Mouse (Mus musculus): ENCODE results near the gene Fez1. TPM values are rescaled to one million over a fixed set of nuclear protein-coding genes. Genes with fewer than 3 reads are reported as not detected.

Fez1 gene
- polyA plus RNA-seq, 1 experiment from 2014 or later, result 664 TPM

GRCm38 (mm10) chr9:36876313-36876712 lies 54.6 kb downstream of the Fez1 start:
- no peaks in the 10 kb centered on the region for H3K9me3 ChIP-seq (ENCODE audit: control insufficient read depth, low read length)
- H3K36me3 ChIP-seq (ENCODE audit: control insufficient read depth, insufficient read depth, low read length), result peaks cover 54% of the 10 kb centered on the region
- WGBS, result 87% methylated on average over 5 of the region's 5 CpGs
- ATAC-seq (ENCODE audit: low read depth), result no peak
- no peak overlapping the region for H3K27ac ChIP-seq (ENCODE audit: low read depth, low read length)
- H3K4me2 ChIP-seq (ENCODE audit: low read depth, low read length), result no peak overlapping the region
- H3K9ac ChIP-seq (replicated peaks; ENCODE audit: low read depth, low read length), result no peak overlapping the region
- H3K27me3 ChIP-seq (ENCODE audit: control insufficient read depth, insufficient read depth, low read length), result no peaks in the 10 kb centered on the region
- H3K4me3 ChIP-seq (ENCODE audit: low read depth, low read length), result no peak overlapping the region
- peaks cover 2% of the 10 kb centered on the region; the same call in 1 of the 2 replicates for H3K4me1 ChIP-seq (ENCODE audit: control insufficient read depth, insufficient read depth, low read length)

DNA sequence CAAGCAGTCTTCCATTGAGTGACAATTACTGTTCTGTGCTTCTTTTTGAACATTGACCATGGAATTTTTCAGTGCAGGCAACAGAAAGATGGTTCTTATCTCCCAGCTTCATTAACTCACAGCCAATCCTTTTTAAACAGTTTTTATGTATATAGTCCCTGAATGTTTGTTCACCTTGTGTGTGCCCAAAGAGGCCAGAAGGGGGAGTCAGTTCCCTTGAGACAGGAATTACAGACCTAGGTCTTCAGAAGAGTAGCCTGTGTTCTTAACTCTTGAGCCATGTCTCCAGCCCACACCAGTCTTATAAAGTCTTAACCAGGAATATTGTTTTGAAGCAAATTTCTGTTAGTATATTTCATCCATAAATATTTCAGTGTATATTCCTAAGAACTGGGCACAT lies 55.1 kb downstream of the Fez1 start:
- no peak overlapping the region for H3K9ac ChIP-seq (replicated peaks; ENCODE audit: low read depth, low read length)
- peaks cover 53% of the 10 kb centered on the region for H3K36me3 ChIP-seq (ENCODE audit: control insufficient read depth, insufficient read depth, low read length)
- no peak overlapping the region for H3K4me2 ChIP-seq (ENCODE audit: low read depth, low read length)
- no peak overlapping the region for H3K4me3 ChIP-seq (ENCODE audit: low read depth, low read length)
- no peaks in the 10 kb centered on the region for H3K27me3 ChIP-seq (ENCODE audit: control insufficient read depth, insufficient read depth, low read length)
- no peak overlapping the region for H3K27ac ChIP-seq (ENCODE audit: low read depth, low read length)
- H3K9me3 ChIP-seq (ENCODE audit: control insufficient read depth, low read length), result no peaks in the 10 kb centered on the region
- peaks cover 6% of the 10 kb centered on the region; the same call in 1 of the 2 replicates for H3K4me1 ChIP-seq (ENCODE audit: control insufficient read depth, insufficient read depth, low read length)
- no peak for ATAC-seq (ENCODE audit: low read depth)

- WGBS, result 48% methylated on average over 5 of the region's 5 CpGs
- peak; percentile 32; the same call in 1 of the 2 replicates for ATAC-seq (ENCODE audit: low read depth)
- H3K9me3 ChIP-seq (ENCODE audit: control insufficient read depth, low read length), result no peaks in the 10 kb centered on the region
- peaks cover 19% of the 10 kb centered on the region for H3K36me3 ChIP-seq (ENCODE audit: control insufficient read depth, insufficient read depth, low read length)
- H3K27me3 ChIP-seq (ENCODE audit: control insufficient read depth, insufficient read depth, low read length), result no peaks in the 10 kb centered on the region
- H3K4me2 ChIP-seq (ENCODE audit: low read depth, low read length), result no peak overlapping the region
- H3K27ac ChIP-seq (ENCODE audit: low read depth, low read length), result peak overlapping the region; percentile 87
- no peak overlapping the region for H3K4me3 ChIP-seq (ENCODE audit: low read depth, low read length)
- H3K9ac ChIP-seq (replicated peaks; ENCODE audit: low read depth, low read length), result no peak overlapping the region
- H3K4me1 ChIP-seq (ENCODE audit: control insufficient read depth, insufficient read depth, low read length), result peaks cover 14% of the 10 kb centered on the region; the same call in 1 of the 2 replicates
These were observed 60.0 kb downstream of the Fez1 start for GRCm38 (mm10) chr9:36881615-36882014.

GRCm38 (mm10) chr9:36882034-36882745 lies 60.5 kb downstream of the Fez1 start:
- no peak overlapping the region for H3K9ac ChIP-seq (replicated peaks; ENCODE audit: low read depth, low read length)

GRCm38 (mm10) chr9:36883569-36883968 lies 61.9 kb downstream of the Fez1 start:
- Histone ChIP-seq H3K4me3 (ENCODE audit: low read depth, low read length) (no peak overlapping the region), H3K9ac (replicated peaks; ENCODE audit: low read depth, low read length) (no peak overlapping the region), H3K27ac (ENCODE audit: low read depth, low read length) (no peak overlapping the region), H3K36me3 (ENCODE audit: control insufficient read depth, insufficient read depth, low read length) (peaks cover 9% of the 10 kb centered on the region), H3K9me3 (ENCODE audit: control insufficient read depth, low read length) (no peaks in the 10 kb centered on the region), H3K4me1 (ENCODE audit: control insufficient read depth, insufficient read depth, low read length) (peaks cover 14% of the 10 kb centered on the region; the same call in 1 of the 2 replicates), H3K27me3 (ENCODE audit: control insufficient read depth, insufficient read depth, low read length) (no peaks in the 10 kb centered on the region), H3K4me2 (ENCODE audit: low read depth, low read length) (no peak overlapping the region)
- ATAC-seq (ENCODE audit: low read depth), result no peak
- 68% methylated on average over 3 of the region's 3 CpGs for WGBS

More at GRCm38 (mm10) chr9:36882034-36882745, 60.5 kb downstream of the Fez1 start:
- Histone ChIP-seq H3K27ac (ENCODE audit: low read depth, low read length) (peak overlapping the region; percentile 87), H3K27me3 (ENCODE audit: control insufficient read depth, insufficient read depth, low read length) (no peaks in the 10 kb centered on the region), H3K36me3 (ENCODE audit: control insufficient read depth, insufficient read depth, low read length) (peaks cover 19% of the 10 kb centered on the region), H3K4me1 (ENCODE audit: control insufficient read depth, insufficient read depth, low read length) (peaks cover 14% of the 10 kb centered on the region; the same call in 1 of the 2 replicates), H3K9me3 (ENCODE audit: control insufficient read depth, low read length) (no peaks in the 10 kb centered on the region), H3K4me3 (ENCODE audit: low read depth, low read length) (no peak overlapping the region), H3K4me2 (ENCODE audit: low read depth, low read length) (no peak overlapping the region)
- peak; percentile 84 for ATAC-seq (ENCODE audit: low read depth)
- 28% methylated on average over 8 of the region's 8 CpGs for WGBS

DNA sequence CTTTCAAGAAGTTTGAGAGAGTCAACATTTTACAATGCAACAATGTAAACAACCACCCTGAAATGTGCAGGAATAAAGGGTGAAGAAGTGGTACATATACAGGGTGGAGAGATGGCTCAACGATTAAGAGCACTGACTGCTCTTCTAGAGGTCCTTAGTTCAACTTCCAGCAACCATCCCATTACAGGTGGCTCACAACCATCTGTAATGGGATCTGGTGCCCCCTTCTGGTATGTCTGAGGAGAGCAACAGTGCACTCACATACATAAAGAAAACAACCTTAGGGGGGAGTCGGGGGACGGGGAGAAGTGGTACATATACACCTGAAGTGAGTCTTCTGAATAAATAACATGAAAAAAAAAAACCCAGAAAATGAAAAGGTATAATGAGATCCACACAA lies 63.6 kb downstream of the Fez1 start:
- Histone ChIP-seq H3K4me3 (ENCODE audit: low read depth, low read length) (no peak overlapping the region), H3K9ac (replicated peaks; ENCODE audit: low read depth, low read length) (no peak overlapping the region), H3K27ac (ENCODE audit: low read depth, low read length) (no peak overlapping the region), H3K4me2 (ENCODE audit: low read depth, low read length) (no peak overlapping the region), H3K36me3 (ENCODE audit: control insufficient read depth, insufficient read depth, low read length) (no peaks in the 10 kb centered on the region), H3K27me3 (ENCODE audit: control insufficient read depth, insufficient read depth, low read length) (no peaks in the 10 kb centered on the region), H3K9me3 (ENCODE audit: control insufficient read depth, low read length) (no peaks in the 10 kb centered on the region), H3K4me1 (ENCODE audit: control insufficient read depth, insufficient read depth, low read length) (peaks cover 14% of the 10 kb centered on the region; the same call in 1 of the 2 replicates)
- 61% methylated on average over 3 of the region's 3 CpGs for WGBS
- no peak for ATAC-seq (ENCODE audit: low read depth)

- H3K4me2 ChIP-seq (ENCODE audit: low read depth, low read length), result no peak overlapping the region
- H3K27me3 ChIP-seq (ENCODE audit: control insufficient read depth, insufficient read depth, low read length), result no peaks in the 10 kb centered on the region
- no peaks in the 10 kb centered on the region for H3K4me1 ChIP-seq (ENCODE audit: control insufficient read depth, insufficient read depth, low read length)
- no peaks in the 10 kb centered on the region for H3K9me3 ChIP-seq (ENCODE audit: control insufficient read depth, low read length)
- no peak overlapping the region for H3K27ac ChIP-seq (ENCODE audit: low read depth, low read length)
- H3K36me3 ChIP-seq (ENCODE audit: control insufficient read depth, insufficient read depth, low read length), result peaks cover 18% of the 10 kb centered on the region
- WGBS, result 28% methylated on average over 4 of the region's 4 CpGs
- ATAC-seq (ENCODE audit: low read depth), result 0 out of 2 replicates have a peak, but pooled peaks have one; percentile 25
- no peak overlapping the region for H3K4me3 ChIP-seq (ENCODE audit: low read depth, low read length)
- no peak overlapping the region for H3K9ac ChIP-seq (replicated peaks; ENCODE audit: low read depth, low read length)
These were observed 68.9 kb downstream of the Fez1 start for GRCm38 (mm10) chr9:36890552-36890951.

DNA sequence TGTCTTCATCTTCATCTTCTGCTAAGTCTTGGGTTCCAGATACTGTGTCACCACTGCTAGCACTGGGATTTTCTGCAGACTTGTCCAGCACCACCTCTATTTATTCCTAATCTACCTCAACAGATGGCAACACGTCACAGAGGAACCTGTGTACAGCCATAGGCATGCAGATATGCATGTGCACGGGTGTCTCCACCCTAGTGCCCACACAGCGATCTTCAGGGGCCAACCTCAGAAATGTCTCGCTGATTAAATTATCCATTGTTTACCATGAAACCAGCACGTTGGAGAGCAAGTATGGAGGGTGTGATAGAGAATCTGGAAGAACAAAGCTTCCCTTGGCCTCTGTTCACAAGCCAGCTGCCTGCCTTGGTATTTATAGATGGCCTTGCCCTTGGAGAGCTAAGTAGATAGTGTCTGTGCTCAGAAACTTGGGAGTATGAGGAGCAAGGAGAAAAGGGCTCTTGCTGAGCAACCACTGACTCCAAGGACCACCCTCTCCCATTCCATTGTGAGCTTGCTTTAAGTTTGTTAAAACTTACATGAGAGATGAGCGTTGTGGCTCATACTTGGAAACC lies 71.8 kb downstream of the Fez1 start:
- H3K27ac ChIP-seq (ENCODE audit: low read depth, low read length), result no peak overlapping the region
- H3K9ac ChIP-seq (replicated peaks; ENCODE audit: low read depth, low read length), result no peak overlapping the region
- H3K9me3 ChIP-seq (ENCODE audit: control insufficient read depth, low read length), result no peaks in the 10 kb centered on the region
- no peak for ATAC-seq (ENCODE audit: low read depth)
- no peak overlapping the region for H3K4me3 ChIP-seq (ENCODE audit: low read depth, low read length)
- H3K36me3 ChIP-seq (ENCODE audit: control insufficient read depth, insufficient read depth, low read length), result peaks cover 18% of the 10 kb centered on the region
- no peak overlapping the region for H3K4me2 ChIP-seq (ENCODE audit: low read depth, low read length)
- no peaks in the 10 kb centered on the region for H3K27me3 ChIP-seq (ENCODE audit: control insufficient read depth, insufficient read depth, low read length)
- 89% methylated on average over 6 of the region's 6 CpGs for whole genome bisulfite sequencing
- no peaks in the 10 kb centered on the region for H3K4me1 ChIP-seq (ENCODE audit: control insufficient read depth, insufficient read depth, low read length)

DNA sequence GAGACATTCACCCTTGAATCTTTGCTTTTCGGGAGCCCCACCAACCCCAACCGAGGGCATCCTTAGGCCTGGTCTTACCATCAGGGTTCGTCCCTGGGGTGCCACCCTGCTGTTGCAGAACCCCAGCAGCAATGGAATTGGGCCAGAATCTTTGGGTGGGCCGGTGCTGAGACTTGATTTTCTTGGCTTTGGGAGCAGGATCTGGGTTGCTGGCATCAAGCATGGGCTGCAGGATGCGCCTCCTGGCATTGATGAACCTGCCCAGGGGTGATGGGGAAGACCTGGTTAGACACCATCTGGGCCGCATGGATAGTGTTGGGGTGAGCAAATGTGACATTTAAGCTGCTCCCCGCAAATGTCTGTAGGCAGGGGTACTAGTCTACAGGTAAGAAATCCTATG lies 72.6 kb downstream of the Fez1 start:
- H3K4me3 ChIP-seq (ENCODE audit: low read depth, low read length), result no peak overlapping the region
- 89% methylated on average over 7 of the region's 7 CpGs for WGBS
- no peak for ATAC-seq (ENCODE audit: low read depth)
- no peaks in the 10 kb centered on the region for H3K27me3 ChIP-seq (ENCODE audit: control insufficient read depth, insufficient read depth, low read length)
- H3K36me3 ChIP-seq (ENCODE audit: control insufficient read depth, insufficient read depth, low read length), result peaks cover 18% of the 10 kb centered on the region
- no peak overlapping the region for H3K27ac ChIP-seq (ENCODE audit: low read depth, low read length)
- H3K9me3 ChIP-seq (ENCODE audit: control insufficient read depth, low read length), result no peaks in the 10 kb centered on the region
- no peak overlapping the region for H3K9ac ChIP-seq (replicated peaks; ENCODE audit: low read depth, low read length)
- no peaks in the 10 kb centered on the region for H3K4me1 ChIP-seq (ENCODE audit: control insufficient read depth, insufficient read depth, low read length)
- H3K4me2 ChIP-seq (ENCODE audit: low read depth, low read length), result no peak overlapping the region

Data from neural tube, embryonic 14.5 days (tissue).